Mouse (Mus musculus) lung, postnatal 10 days (tissue): Measurements from ENCODE around the gene Gtpbp6.
A peak's percentile ranks its signal among the peaks of the same experiment; 100 is the strongest.
"Not testable (repeated sequence)": the region's sequence is repeated elsewhere in the genome, so short reads cannot be mapped to it uniquely, and the experiment has no call there.

Experiments
- DNase-seq: peaks from one replicate; pipeline ENCODE4 v3.0.0; 2021

Gene Gtpbp6

DNA sequence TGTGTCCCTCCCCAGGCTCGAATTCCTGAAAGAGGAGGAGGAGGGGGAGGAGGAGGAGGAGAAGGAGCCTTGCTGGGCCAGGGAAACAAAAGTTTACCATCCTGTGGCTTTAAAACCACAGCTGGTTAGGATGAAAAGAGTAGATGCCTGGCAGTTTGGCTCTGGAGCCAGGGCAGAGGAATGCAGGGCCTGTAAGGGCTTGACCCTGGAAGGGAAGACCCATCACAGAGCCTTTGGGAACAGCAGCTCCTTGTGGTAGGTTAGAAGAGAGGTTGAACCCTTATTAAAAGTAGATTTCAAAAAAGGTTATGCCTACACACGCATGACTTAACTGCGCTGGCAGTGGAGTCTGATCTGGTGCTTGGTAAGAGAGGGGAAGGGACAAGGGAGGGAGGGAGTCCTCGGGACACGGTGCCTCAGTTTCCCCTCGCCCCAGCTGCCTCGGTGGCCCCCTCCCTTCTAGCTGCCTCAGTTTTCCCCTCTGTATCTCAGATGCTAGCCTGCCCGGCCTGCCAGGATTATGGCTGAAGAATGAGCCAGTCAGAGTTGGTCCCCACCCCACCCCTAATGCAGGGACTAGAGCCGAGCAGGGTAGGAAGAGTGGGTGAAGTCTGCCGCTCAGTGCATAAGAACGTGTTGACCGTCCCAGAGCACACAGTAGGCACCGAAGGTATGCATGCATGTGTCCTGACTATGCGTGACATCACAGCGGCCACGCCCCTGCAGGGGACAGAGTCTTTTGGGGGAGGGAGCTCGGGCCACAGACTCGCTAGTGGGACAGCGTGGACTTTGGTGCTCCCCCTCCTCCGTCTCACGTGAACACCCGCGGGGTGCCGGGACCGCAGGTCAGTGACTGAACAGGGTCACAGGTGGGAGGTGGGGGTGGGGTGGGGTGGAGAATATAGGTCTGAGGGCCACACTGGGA lies 8.1 kb downstream of the Gtpbp6 start, which contains the start of gene Plcxd1:
Gene Plcxd1 (plus strand): TSS at position 314 of the 925 bp plus-strand sequence.
- peak; percentile 23 for DNase-seq

GRCm38 (mm10) chr5:110098991-110099477 lies 9.0 kb downstream of the Gtpbp6 start:
- DNase-seq: peak; percentile 13

DNA sequence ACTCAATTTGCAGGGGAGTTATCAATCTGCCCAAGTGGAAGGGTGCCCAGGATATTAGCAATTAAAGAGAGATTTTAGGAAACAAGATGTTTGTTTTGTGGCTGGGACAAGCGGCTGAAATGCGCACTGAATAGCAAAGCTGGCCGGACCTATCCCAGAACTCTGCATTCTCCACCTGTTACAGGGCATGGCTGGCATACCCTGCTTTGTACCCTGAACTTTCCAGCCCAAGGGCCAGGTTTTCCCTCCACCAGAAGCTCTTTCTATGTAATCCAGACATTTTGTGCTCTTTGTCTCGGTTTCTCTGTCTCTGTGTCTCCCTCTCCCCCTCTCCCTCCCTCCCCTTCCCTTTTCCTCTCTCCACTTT lies 13.2 kb downstream of the Gtpbp6 start:
- no peak for DNase-seq

DNA sequence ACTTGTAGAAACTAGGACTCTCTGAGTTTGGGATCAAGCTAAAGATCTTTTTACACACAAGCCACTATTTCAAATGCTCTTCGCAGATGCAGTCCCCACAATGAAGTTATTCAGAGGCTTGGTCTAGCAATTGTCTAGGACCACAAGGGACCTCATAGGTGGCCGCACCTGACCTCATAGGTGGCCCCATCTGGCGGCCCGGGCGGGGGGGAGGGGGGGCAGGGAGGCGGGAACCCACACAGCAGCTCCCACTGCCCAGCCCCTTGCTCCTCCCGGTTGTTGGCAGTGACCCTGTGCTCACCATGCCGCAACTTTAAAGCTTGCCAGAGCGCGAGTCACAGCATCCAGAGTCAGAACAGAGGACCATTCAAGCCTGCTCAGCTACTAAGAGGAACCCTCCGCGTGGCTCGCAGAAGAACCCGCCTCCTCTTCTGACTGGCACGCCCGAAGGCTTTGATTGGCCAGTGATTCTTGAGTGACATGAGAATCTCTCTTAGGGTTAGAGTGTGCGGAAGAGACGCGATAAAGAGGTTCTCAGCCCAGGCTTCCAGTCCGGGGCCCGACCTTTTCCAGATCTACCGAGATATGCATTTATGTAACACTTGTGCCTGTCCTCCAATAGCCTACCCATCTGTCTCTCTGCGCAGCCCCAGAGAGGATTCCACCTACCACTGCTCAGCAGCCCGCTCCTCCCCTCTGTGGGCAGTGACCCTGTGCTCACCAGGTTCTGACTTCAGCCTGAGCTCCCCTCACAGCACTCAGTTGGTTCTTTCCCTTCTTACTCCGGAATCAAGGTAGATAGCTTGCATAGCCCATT lies 13.8 kb downstream of the Gtpbp6 start, which contains the start of gene Gm35315:
Gene Gm35315 (minus strand): TSS at position 391 of the 817 bp plus-strand sequence.
- DNase-seq: peak; percentile 93

DNA sequence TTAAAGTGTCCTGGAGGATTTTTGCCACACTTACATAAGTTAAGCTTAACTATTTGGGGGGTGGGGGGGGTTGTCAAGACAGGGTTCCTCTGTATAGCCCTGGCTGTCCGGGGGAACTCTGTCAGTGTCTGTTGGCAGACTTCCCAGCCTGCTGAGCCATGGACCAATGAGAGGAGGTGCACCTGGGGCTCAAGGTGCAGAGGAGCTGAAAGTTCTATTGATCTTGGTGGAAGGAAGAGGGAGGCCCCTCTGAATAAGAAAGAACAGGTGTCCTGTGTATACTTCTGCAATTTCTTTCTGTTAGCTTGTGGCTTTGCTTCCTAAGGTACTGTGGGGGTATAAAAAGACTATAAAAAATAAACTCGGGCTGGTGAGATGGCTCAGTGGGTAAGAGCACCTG lies 16.5 kb downstream of the Gtpbp6 start:
- no peak for DNase-seq

- no peak for DNase-seq
Measured at GRCm38 (mm10) chr5:110086161-110086866, 21.7 kb downstream of the Gtpbp6 start.

GRCm38 (mm10) chr5:110082961-110083360 lies 25.0 kb downstream of the Gtpbp6 start:
- no peak for DNase-seq

DNA sequence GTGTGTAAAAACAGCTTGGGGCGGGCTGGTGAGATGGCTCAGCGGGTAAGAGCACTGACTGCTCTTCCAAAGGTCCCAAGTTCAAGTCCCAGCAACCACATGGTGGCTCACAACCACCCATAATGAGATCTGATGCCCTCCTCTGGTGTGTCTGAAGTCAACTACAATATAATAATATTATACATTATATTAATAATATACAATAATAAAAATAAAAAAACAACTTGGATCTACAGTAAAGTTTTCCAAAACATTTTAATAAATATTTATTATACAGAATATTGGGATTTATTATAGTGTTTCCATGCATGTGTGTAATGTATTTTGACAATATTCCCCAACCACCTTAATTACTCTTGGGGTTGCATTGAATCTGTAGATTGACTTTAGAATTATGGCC lies 35.6 kb downstream of the Gtpbp6 start, which contains the start of gene Gm17655:
Gene Gm17655 (minus strand): TSS at position 101 of the 400 bp plus-strand sequence.
- DNase-seq: not testable (repeated sequence)

- peak; percentile 90 for DNase-seq
Measured at GRCm38 (mm10) chr5:110057637-110058408, 50.2 kb downstream of the Gtpbp6 start.
